Mouse (Mus musculus): ENCODE measurements around the gene Sct. TPM values are rescaled to one million over a fixed set of nuclear protein-coding genes. Genes with fewer than 3 reads are reported as not detected.

Gene Sct
- polyA plus RNA-seq, 1 experiment from 2014 or later, result 1.5 TPM

Other genes with a start within 250 kb of the Sct start
- gene B4galnt4, start 218.0 kb downstream of the Sct start, polyA plus RNA-seq (2015; fragmentation: Nextera tagmentation; extraction: Ambion mirVana), result 1.6 and 2.7 TPM in 2 replicates
- 0.31 and 0.72 TPM in 2 replicates for gene Pkp3, start 200.9 kb downstream of the Sct start, polyA plus RNA-seq (2015; fragmentation: Nextera tagmentation; extraction: Ambion mirVana)
- 3.4 and 3.5 TPM in 2 replicates for gene Sigirr, start 178.6 kb downstream of the Sct start, polyA plus RNA-seq (2015; fragmentation: Nextera tagmentation; extraction: Ambion mirVana)
- 0.21 and 0.23 TPM in 2 replicates for gene Ano9, start 161.3 kb downstream of the Sct start, polyA plus RNA-seq (2015; fragmentation: Nextera tagmentation; extraction: Ambion mirVana)
- gene Ptdss2, start 156.8 kb downstream of the Sct start, polyA plus RNA-seq (2015; fragmentation: Nextera tagmentation; extraction: Ambion mirVana), result 57.9 and 66.4 TPM in 2 replicates
- gene Rnh1, start 106.3 kb downstream of the Sct start, polyA plus RNA-seq (2015; fragmentation: Nextera tagmentation; extraction: Ambion mirVana), result 92.2 and 102 TPM in 2 replicates
- gene Hras, start 85.1 kb downstream of the Sct start, polyA plus RNA-seq (2015; fragmentation: Nextera tagmentation; extraction: Ambion mirVana), result 67.5 and 90.7 TPM in 2 replicates
- 3.1 and 3.3 TPM in 2 replicates for gene Lrrc56, start 85.0 kb downstream of the Sct start, polyA plus RNA-seq (2015; fragmentation: Nextera tagmentation; extraction: Ambion mirVana)
- 0.56 and 0.72 TPM in 2 replicates for gene Lmntd2, start 65.1 kb downstream of the Sct start, polyA plus RNA-seq (2015; fragmentation: Nextera tagmentation; extraction: Ambion mirVana)
- 15.1 and 15.3 TPM in 2 replicates for gene Rassf7, start 63.3 kb downstream of the Sct start, polyA plus RNA-seq (2015; fragmentation: Nextera tagmentation; extraction: Ambion mirVana)
- gene Phrf1, start 50.3 kb downstream of the Sct start, polyA plus RNA-seq (2015; fragmentation: Nextera tagmentation; extraction: Ambion mirVana), result 43.5 and 46.2 TPM in 2 replicates
- 3.4 and 4.2 TPM in 2 replicates for gene Irf7, start 12.7 kb downstream of the Sct start, polyA plus RNA-seq (2015; fragmentation: Nextera tagmentation; extraction: Ambion mirVana)
- gene Cdhr5, start 2.3 kb downstream of the Sct start, polyA plus RNA-seq (2015; fragmentation: Nextera tagmentation; extraction: Ambion mirVana), result not detected in 2 replicates
- gene Drd4, start 12.9 kb upstream of the Sct start, polyA plus RNA-seq (2015; fragmentation: Nextera tagmentation; extraction: Ambion mirVana), result 0.05 TPM in 1 of 2 replicates, not detected in the other
- 35.5 and 37.4 TPM in 2 replicates for gene Deaf1, start 48.6 kb upstream of the Sct start, polyA plus RNA-seq (2015; fragmentation: Nextera tagmentation; extraction: Ambion mirVana)
- gene Tmem80, start 48.6 kb upstream of the Sct start, polyA plus RNA-seq (2015; fragmentation: Nextera tagmentation; extraction: Ambion mirVana), result 33.2 and 39.9 TPM in 2 replicates
- 1.4 TPM in 2 replicates for gene Eps8l2, start 59.7 kb upstream of the Sct start, polyA plus RNA-seq (2015; fragmentation: Nextera tagmentation; extraction: Ambion mirVana)
- 248 and 250 TPM in 2 replicates for gene Taldo1, start 113.1 kb upstream of the Sct start, polyA plus RNA-seq (2015; fragmentation: Nextera tagmentation; extraction: Ambion mirVana)
- 27.0 and 29.9 TPM in 2 replicates for gene Gatd1, start 135.0 kb upstream of the Sct start, polyA plus RNA-seq (2015; fragmentation: Nextera tagmentation; extraction: Ambion mirVana)
- gene Cend1, start 150.4 kb upstream of the Sct start, polyA plus RNA-seq (2015; fragmentation: Nextera tagmentation; extraction: Ambion mirVana), result 8.1 and 9.8 TPM in 2 replicates
- 17.3 and 19.1 TPM in 2 replicates for gene Slc25a22, start 158.8 kb upstream of the Sct start, polyA plus RNA-seq (2015; fragmentation: Nextera tagmentation; extraction: Ambion mirVana)
- gene Pidd1, start 164.9 kb upstream of the Sct start, polyA plus RNA-seq (2015; fragmentation: Nextera tagmentation; extraction: Ambion mirVana), result 8.1 and 9.4 TPM in 2 replicates
- 871 and 874 TPM in 2 replicates for gene Rplp2, start 168.2 kb upstream of the Sct start, polyA plus RNA-seq (2015; fragmentation: Nextera tagmentation; extraction: Ambion mirVana)
- gene Pnpla2, start 176.1 kb upstream of the Sct start, polyA plus RNA-seq (2015; fragmentation: Nextera tagmentation; extraction: Ambion mirVana), result 42.6 and 45.7 TPM in 2 replicates
- gene Cracr2b, start 182.0 kb upstream of the Sct start, polyA plus RNA-seq (2015; fragmentation: Nextera tagmentation; extraction: Ambion mirVana), result 20.2 and 23.0 TPM in 2 replicates
- 28.5 and 31.4 TPM in 2 replicates for gene Cd151, start 188.3 kb upstream of the Sct start, polyA plus RNA-seq (2015; fragmentation: Nextera tagmentation; extraction: Ambion mirVana)
- 67.3 and 76.3 TPM in 2 replicates for gene Polr2l, start 196.0 kb upstream of the Sct start, polyA plus RNA-seq (2015; fragmentation: Nextera tagmentation; extraction: Ambion mirVana)
- 64.5 and 68.8 TPM in 2 replicates for gene Tspan4, start 196.1 kb upstream of the Sct start, polyA plus RNA-seq (2015; fragmentation: Nextera tagmentation; extraction: Ambion mirVana)